Comparison of ENCODE assay signal across 22 mouse cellular contexts in genomic region chr13:63216537-63216936, GRCm38 (mm10).
A peak's percentile ranks its signal among the peaks of the same experiment; 100 is the strongest.
DNase-seq lines count a peak whose midpoint lies in the region; ATAC-seq and TF ChIP-seq lines count a peak whose summit lies in the region.
"Had no signal": no experiment of that assay in that cellular context is flagged by ENCODE, and none has a peak within 500 bp of the region (broad histone marks: within the 10 kb centered on the region; RNA-seq: fewer than 3 reads in every experiment).

No protein-coding gene starts in this region.

- DNase-seq in 3T3-L1 (ENCODE audit: low read depth, low spot score), result peak; percentile 41
- DNase-seq in CH12.LX (ENCODE audit: extremely low read depth), result no peak
- DNase-seq in NIH3T3 (ENCODE audit: low read depth), result peak; percentile 31
- no peak for DNase-seq in embryonic facial prominence, embryonic 10.5 days (ENCODE audit: low spot score)
- no peak for DNase-seq in layer of hippocampus, postnatal 14 days (ENCODE audit: low spot score in 2 of 2)
- DNase-seq in right cerebral cortex, postnatal 25 days, result no peak
- DNase-seq: adrenal gland, postnatal 14 days; cerebellum, adult 11-12 months; cerebellum, adult 9-10 months; cerebellum, postnatal 36 days; gastrocnemius, postnatal 10 days; heart, adult 2 months; kidney, adult 18-20 months had no signal

- TF ChIP-seq POLR2A in CH12.LX (IDR thresholded peaks at IDR 0.05; ENCODE audit: low read depth, low read length), result no peak

- dilution Hi-C loops in CH12.LX (cut with MboI; ENCODE audit: extremely low pct_ligation_motif_present, extremely low pct_unique_long_range_greater_than_20kb, low sequenced_read_pairs), result no loop called here

- no peak for TF ChIP-seq CTCF in CH12.LX (conservative IDR thresholded peaks at IDR 0.05 in 1 of 2, IDR thresholded peaks at IDR 0.05 in 1 of 2; ENCODE audit: low read depth in 2 of 2, low read length in 2 of 2)

- H3K79me2 ChIP-seq in CH12.LX (replicated peaks; ENCODE audit: control insufficient read depth, extremely low read depth, insufficient read depth, poor library complexity, severe bottlenecking), result no peaks in the 10 kb centered on the region

- H3K9me3 ChIP-seq in CH12.LX (replicated peaks; ENCODE audit: low read length), result no peaks in the 10 kb centered on the region
- no peaks in the 10 kb centered on the region for H3K9me3 ChIP-seq in embryonic facial prominence, embryonic 10.5 days
- H3K9me3 ChIP-seq: forebrain, embryonic 10.5 days; G1E; hindbrain, embryonic 10.5 days; intestine, embryonic 15.5 days had no signal

- H3K27me3 ChIP-seq in CH12.LX (replicated peaks), result no peaks in the 10 kb centered on the region
- no peaks in the 10 kb centered on the region for H3K27me3 ChIP-seq in embryonic facial prominence, embryonic 10.5 days (replicated peaks; ENCODE audit: low read depth, poor library complexity, severe bottlenecking)
- H3K27me3 ChIP-seq: intestine, embryonic 15.5 days had no signal

- H3K36me3 ChIP-seq in CH12.LX (replicated peaks in 1 of 2; ENCODE audit: control insufficient read depth in 1 of 2, insufficient read depth in 1 of 2, low read length in 1 of 2), result peaks cover 0 to 6% of the 10 kb centered on the region in 2 experiments
- H3K36me3 ChIP-seq in embryonic facial prominence, embryonic 10.5 days (replicated peaks), result peaks cover 9% of the 10 kb centered on the region; the same call in 1 of the 2 replicates
- H3K36me3 ChIP-seq: intestine, embryonic 15.5 days had no signal

- ATAC-seq in megakaryocyte-erythroid progenitor cell, adult 5-6 weeks (replicated peaks; ENCODE audit: low FRiP score, low TSS enrichment, poor library complexity, severe bottlenecking), result no peak
- ATAC-seq: forebrain, embryonic 16.5 days; intestine, embryonic 15.5 days had no signal

- TF ChIP-seq EP300 in CH12.LX (IDR thresholded peaks at IDR 0.05; ENCODE audit: low read length), result no peak

- no peak overlapping the region for H3K4me3 ChIP-seq in CH12.LX (replicated peaks in 1 of 3; ENCODE audit: low read depth in 2 of 3, low read length in 2 of 3, poor library complexity in 1 of 3)
- H3K4me3 ChIP-seq in embryonic facial prominence, embryonic 10.5 days, result no peak overlapping the region
- H3K4me3 ChIP-seq: erythroblast, embryonic 14.5 days; forebrain, embryonic 10.5 days; heart, adult 2 months; hindbrain, embryonic 10.5 days; intestine, embryonic 15.5 days had no signal

- H3K4me2 ChIP-seq in CH12.LX (ENCODE audit: insufficient read depth, low read depth, poor library complexity, severe bottlenecking), result no peak overlapping the region
- H3K4me2 ChIP-seq: heart, embryonic 11.5 days; hindbrain, embryonic 14.5 days; intestine, embryonic 15.5 days had no signal

- H3K9ac ChIP-seq in CH12.LX (ENCODE audit: insufficient read depth, low read depth), result no peak overlapping the region
- H3K9ac ChIP-seq: hindbrain, embryonic 14.5 days; intestine, embryonic 15.5 days had no signal

- no peak for TF ChIP-seq RAD21 in CH12.LX (IDR thresholded peaks at IDR 0.05; ENCODE audit: low read depth, low read length)

- H3K4me1 ChIP-seq in CH12.LX (ENCODE audit: control insufficient read depth in 1 of 2, insufficient read depth in 2 of 2), result peaks cover 5 to 6% of the 10 kb centered on the region in 2 experiments; a peak in 3 of 4 replicates
- peaks cover 5% of the 10 kb centered on the region; the same call in 1 of the 2 replicates for H3K4me1 ChIP-seq in embryonic facial prominence, embryonic 10.5 days
- H3K4me1 ChIP-seq: intestine, embryonic 15.5 days had no signal

- no peak overlapping the region for H3K27ac ChIP-seq in CH12.LX (ENCODE audit: insufficient read depth, low read depth)
- H3K27ac ChIP-seq in embryonic facial prominence, embryonic 10.5 days (replicated peaks), result peak overlapping the region; percentile 27; the same call in 1 of the 2 replicates
- H3K27ac ChIP-seq: forebrain, embryonic 10.5 days; heart, adult 2 months; hindbrain, embryonic 10.5 days; hindbrain, embryonic 14.5 days; intestine, embryonic 15.5 days had no signal

- in situ Hi-C loops in CH12.LX (cut with MboI; ENCODE audit: low pct_ligation_motif_present, low pct_unique_long_range_greater_than_20kb, low sequenced_read_pairs), result no loop called here

TF ChIP-seq in CH12.LX, 34 proteins besides CTCF, POLR2A, EP300 and RAD21:
- TF ChIP-seq USF1 (IDR thresholded peaks at IDR 0.05; ENCODE audit: low read depth, low read length) (no peak), JUND (conservative IDR thresholded peaks at IDR 0.05; ENCODE audit: low read depth, low read length) (no peak), MAX (IDR thresholded peaks at IDR 0.05; ENCODE audit: low read length) (no peak), MAFK (IDR thresholded peaks at IDR 0.05; ENCODE audit: insufficient replicate concordance, low read length) (peak; percentile 68; the same call in 1 of the 2 replicates)

Comparison
In these comparisons a context has a peak if more than half of its experiments do, and no peak if none do; other contexts are left out.
1. DNase-seq: peak in 3T3-L1 (single experiment) and NIH3T3 (single experiment); none in CH12.LX (single experiment), embryonic facial prominence, embryonic 10.5 days (single experiment), layer of hippocampus, postnatal 14 days (0 of 2) and right cerebral cortex, postnatal 25 days (single experiment).